Mouse (Mus musculus) forebrain, embryonic 10.5 days (tissue): ENCODE data around the gene Gm28053. TPM values are rescaled to one million over a fixed set of nuclear protein-coding genes. Genes with fewer than 3 reads are reported as not detected.

ENCODE experiments used
- DNase-seq: peaks from one replicate; pipeline ENCODE4 v3.0.0-alpha.2; 2017; ENCODE audit warnings: low spot score; ENCODE audit errors: extremely low spot score
- H3K27ac ChIP-seq: fragments of 300-500 bp; sonication (generic); 2 replicates; pipeline ENCODE4 v1.5.1; 2016; ENCODE audit warnings: mild to moderate bottlenecking
- H3K27me3 ChIP-seq: fragments of 300-500 bp; sonication (generic); 2 replicates; pipeline ENCODE4 v1.6.1; 2016; ENCODE audit warnings: mild to moderate bottlenecking; ENCODE audit not compliant: poor library complexity, severe bottlenecking
- H3K36me3 ChIP-seq: fragments of 300-500 bp; sonication (generic); replicated peaks from 2 replicates; pipeline ENCODE4 v1.6.1; 2016; ENCODE audit warnings: mild to moderate bottlenecking, moderate library complexity
- H3K4me1 ChIP-seq: fragments of 300-500 bp; sonication (generic); 2 replicates; pipeline ENCODE4 v1.6.1; 2016
- H3K4me3 ChIP-seq: fragments of 300-500 bp; sonication (generic); 2 replicates; pipeline ENCODE4 v1.5.1; 2016; ENCODE audit warnings: mild to moderate bottlenecking, moderate library complexity
- H3K9me3 ChIP-seq: fragments of 300-500 bp; sonication (generic); 2 replicates; pipeline ENCODE4 v1.6.1; 2016; ENCODE audit warnings: mild to moderate bottlenecking, moderate library complexity
- WGBS: fragments of 180-500 bp; shearing (Covaris S2); methylation state at CpG from one replicate; pipeline ENCODE4 v1.1.7; 2016; 5-methylcytosine and 5-hydroxymethylcytosine counted together
- polyA plus RNA-seq: library from polyadenylated mRNA; unstranded; fragments of >200 nt; fragmentation: Nextera tagmentation; extraction: Ambion mirVana; gene quantifications from 2 replicates; pipeline ENCODE4 v1.2.1, GENCODE M21; 2016

Gene Gm28053
- not detected in 2 replicates for polyA plus RNA-seq

DNA sequence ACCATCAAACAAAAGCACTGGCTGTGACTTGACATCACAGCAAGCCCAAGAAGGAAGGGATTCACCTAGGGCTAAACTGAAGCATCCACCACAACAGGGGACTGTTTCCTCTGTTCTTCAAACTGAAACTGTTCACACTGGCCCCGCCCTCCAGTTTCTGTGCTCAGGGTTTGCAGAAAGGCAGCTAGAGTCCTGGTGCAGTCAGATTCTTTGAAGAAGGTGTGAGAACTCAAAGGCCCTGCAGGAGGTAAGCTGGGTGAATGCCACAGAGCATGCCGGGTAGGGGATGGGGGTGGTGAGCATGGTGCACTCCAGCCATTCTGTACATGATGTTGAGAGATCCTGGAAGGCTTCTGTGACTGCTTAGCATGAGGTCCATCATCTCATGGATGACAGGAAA, at the start of gene Gm28053, which contains the start of gene Gimap7:
Gene Gm28053, plus strand, starts transcription at position 153 of the 400 bp plus-strand sequence.
Gene Gimap7, plus strand, starts transcription at position 167 of the 400 bp plus-strand sequence.
- no peak within 1 kb of the TSS for H3K4me3 ChIP-seq
- H3K9me3 ChIP-seq: no peaks in the 10 kb centered on the region
- no peak for DNase-seq
- no peaks in the 10 kb centered on the region for H3K27me3 ChIP-seq
- no peaks in the 10 kb centered on the region for H3K36me3 ChIP-seq
- H3K4me1 ChIP-seq: 0 out of 2 replicates have a peak, but pooled peaks cover 3% of the 10 kb centered on the region
- 64% methylated on average over 2 of the region's 2 CpGs for WGBS
- no peak within 1 kb of the TSS for H3K27ac ChIP-seq

DNA sequence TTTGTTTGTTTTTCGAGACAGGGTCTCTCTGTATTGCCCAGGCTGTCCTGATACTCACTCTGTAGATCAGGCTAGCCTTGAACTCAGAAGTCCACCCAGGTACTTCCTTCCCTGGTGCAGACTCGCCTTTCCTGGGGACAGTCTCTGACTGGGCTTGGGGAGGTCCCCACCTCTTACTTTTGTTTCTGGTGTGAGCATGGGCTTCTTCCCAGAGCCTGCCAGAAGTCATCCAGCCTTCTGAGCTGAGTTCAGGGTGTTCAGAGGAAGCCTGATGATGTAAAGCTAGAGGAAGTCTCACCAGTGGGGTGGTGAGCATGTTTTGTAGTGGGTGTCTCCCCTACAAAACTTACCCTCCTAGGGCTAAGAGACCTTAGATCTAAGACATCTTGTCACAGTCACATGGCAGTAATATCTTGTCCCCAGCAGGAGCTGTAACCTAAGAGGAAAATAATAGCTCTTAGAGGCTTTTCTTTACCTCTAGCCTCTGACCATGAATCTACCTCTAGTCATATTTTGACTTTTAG, 48.9 kb upstream of the Gm28053 start:
- no peaks in the 10 kb centered on the region for H3K27me3 ChIP-seq
- H3K4me3 ChIP-seq: no peak overlapping the region
- DNase-seq: no peak
- no peaks in the 10 kb centered on the region for H3K36me3 ChIP-seq
- H3K27ac ChIP-seq: no peak overlapping the region
- H3K4me1 ChIP-seq: no peaks in the 10 kb centered on the region
- WGBS: 75% methylated on average over 2 of the region's 2 CpGs
- H3K9me3 ChIP-seq: no peaks in the 10 kb centered on the region

DNA sequence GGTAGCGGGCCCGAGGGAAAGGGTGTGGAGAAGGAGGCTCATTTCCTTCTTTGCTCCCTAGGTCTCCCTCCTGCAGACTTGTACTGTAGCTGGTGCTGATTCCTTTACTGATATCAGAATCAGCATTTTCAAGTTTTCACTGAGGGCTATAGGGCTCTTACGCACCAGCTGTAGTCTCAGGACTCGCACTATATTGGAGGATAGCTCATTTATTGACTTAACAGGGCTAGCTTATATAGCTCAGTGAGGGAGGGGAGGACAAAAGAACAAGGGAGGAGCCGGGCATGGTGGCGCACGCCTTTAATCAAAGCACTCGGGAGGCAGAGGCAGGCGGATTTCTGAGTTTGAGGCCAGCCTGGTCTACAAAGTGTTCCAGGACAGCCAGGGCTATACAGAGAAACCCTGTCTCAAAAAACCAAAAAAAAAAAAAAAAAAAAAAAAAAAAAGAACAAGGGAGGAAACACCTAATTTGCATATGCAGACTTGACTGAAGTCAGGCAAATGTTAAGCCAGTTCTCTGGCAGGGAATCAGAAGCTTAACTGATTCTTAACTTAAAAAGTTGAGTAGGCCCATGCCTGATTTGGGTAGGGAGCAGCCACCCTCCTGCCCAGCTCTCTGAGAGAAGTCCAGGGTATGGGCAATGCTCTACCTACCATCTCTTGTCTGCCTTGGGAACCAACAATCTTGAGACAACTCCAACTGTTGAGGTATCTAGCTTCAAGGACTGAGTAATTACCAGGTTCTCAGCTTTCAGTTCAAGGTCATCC, 43.9 kb upstream of the Gm28053 start:
- Histone ChIP-seq H3K27me3 (no peaks in the 10 kb centered on the region), H3K4me3 (no peak overlapping the region), H3K36me3 (no peaks in the 10 kb centered on the region), H3K4me1 (peaks cover 10% of the 10 kb centered on the region), H3K27ac (no peak overlapping the region), H3K9me3 (no peaks in the 10 kb centered on the region)
- WGBS: 94% methylated on average over 9 of the region's 9 CpGs
- no peak for DNase-seq

DNA sequence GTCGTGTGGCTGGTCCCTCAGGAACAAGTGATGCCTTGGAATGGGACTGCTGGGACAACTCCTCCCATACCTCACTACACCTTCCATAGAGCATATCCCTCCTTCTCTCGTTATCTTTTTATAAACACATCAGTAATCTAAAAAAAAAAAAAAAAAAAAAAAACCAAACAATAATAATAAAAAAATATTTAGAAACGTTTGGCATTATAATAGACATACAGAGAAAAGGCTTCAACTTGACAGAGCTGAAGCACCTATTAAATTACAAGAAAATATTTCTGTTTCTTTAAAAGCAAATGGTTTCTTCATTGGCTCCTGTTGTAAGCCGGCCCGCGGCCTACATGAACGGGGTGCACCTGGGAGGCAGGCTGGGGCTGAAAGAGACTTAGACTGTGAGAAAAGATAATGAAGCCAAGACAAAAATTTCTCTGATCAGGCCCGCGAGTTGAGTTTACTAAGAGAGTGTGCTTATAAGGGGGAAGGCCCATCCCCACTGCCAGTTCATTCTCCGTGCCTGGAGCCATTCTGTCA, 42.9 kb upstream of the Gm28053 start:
- Histone ChIP-seq H3K27me3 (no peaks in the 10 kb centered on the region), H3K4me1 (peaks cover 10% of the 10 kb centered on the region), H3K9me3 (no peaks in the 10 kb centered on the region), H3K36me3 (no peaks in the 10 kb centered on the region), H3K4me3 (peak overlapping the region; percentile 33), H3K27ac (0 out of 2 replicates have a peak overlapping the region, but pooled peaks have one; percentile 64)
- DNase-seq: peak; percentile 17
- WGBS: 45% methylated on average over 10 of the region's 10 CpGs

DNA sequence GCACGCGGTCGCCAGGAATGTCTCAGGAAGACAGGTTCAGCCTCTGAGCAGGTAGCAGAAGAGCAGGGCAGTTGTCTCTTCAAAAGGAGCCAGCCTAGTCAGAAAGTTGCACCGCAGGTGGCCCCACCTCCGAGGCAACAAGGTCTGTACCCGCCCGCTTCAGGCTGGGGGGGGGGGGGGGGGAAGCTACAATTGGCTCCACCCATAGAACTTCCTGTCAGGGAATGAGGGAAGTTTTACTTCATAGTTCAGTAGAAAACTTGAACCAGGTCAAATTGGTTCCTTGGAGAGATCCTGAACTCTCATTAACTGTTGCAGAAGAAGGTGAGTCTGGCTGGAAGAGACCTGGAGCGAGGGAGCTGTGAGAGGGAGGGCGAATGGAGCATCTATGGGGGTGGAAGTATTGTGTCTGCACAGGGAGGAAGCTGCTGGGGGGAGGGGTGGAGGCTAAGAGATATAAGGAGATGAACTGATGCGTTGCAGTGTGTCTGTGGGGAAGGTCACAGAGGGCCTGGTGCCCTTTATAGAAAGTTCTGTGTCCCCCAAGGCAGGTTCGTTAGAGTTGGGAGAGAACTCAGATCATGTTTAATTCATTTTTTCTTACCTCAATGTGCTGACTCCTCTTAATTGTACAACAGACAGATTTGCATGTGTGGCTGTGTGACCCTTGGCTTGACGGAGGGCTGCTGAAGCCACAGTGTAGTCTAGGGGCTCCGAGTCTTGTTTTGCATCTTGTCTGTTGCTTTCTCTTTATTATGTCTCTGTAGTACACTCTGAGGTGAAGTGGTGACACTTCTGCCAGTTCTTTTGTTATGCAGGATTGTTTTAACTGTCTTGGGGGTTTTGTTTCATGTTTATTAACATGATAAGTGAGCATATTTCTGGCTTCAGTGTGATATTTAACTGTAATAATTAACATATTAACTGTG, 42.2 kb upstream of the Gm28053 start, which contains the start of gene Gimap9:
Gene Gimap9, plus strand, starts transcription at position 199 of the 929 bp plus-strand sequence.
- no peaks in the 10 kb centered on the region for H3K9me3 ChIP-seq
- no peaks in the 10 kb centered on the region for H3K36me3 ChIP-seq
- peak within 1 kb of the TSS; percentile 33 for H3K4me3 ChIP-seq
- DNase-seq: no peak
- no peaks in the 10 kb centered on the region for H3K27me3 ChIP-seq
- 26% methylated on average over 13 of the region's 13 CpGs for WGBS
- H3K27ac ChIP-seq: peak within 1 kb of the TSS; percentile 64; the same call in 1 of the 2 replicates
- H3K4me1 ChIP-seq: peaks cover 10% of the 10 kb centered on the region

DNA sequence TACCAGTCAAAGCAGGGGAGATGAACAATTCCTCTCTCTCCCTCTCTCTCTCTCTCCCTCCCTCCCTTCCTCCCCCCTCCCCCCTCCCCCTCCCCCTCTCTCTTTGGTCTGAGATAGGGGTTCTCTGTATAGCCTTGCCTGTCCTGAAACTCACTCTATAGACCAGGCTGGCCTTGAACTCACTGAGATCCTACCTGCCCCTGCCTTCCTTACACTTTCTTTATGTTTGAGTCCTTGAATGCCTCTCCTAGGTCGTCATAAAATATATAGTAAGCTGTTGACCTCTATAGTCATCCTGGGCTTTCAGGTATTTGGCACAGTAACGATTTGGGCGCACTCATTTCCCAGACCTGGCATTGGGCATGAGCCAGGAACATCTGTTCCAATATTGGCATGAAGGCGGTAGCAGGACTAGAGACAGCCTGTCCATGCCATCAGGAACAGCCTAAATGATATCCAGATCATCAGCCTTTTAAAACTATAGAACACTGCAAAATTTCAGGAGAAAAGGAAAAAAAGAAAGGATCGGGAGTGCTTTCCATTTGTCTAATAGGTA, 41.5 kb upstream of the Gm28053 start:
- no peak overlapping the region for H3K27ac ChIP-seq
- H3K4me1 ChIP-seq: peaks cover 10% of the 10 kb centered on the region
- DNase-seq: no peak
- 86% methylated on average over 5 of the region's 5 CpGs for WGBS
- no peaks in the 10 kb centered on the region for H3K27me3 ChIP-seq
- H3K4me3 ChIP-seq: no peak overlapping the region
- no peaks in the 10 kb centered on the region for H3K36me3 ChIP-seq
- H3K9me3 ChIP-seq: no peaks in the 10 kb centered on the region

DNA sequence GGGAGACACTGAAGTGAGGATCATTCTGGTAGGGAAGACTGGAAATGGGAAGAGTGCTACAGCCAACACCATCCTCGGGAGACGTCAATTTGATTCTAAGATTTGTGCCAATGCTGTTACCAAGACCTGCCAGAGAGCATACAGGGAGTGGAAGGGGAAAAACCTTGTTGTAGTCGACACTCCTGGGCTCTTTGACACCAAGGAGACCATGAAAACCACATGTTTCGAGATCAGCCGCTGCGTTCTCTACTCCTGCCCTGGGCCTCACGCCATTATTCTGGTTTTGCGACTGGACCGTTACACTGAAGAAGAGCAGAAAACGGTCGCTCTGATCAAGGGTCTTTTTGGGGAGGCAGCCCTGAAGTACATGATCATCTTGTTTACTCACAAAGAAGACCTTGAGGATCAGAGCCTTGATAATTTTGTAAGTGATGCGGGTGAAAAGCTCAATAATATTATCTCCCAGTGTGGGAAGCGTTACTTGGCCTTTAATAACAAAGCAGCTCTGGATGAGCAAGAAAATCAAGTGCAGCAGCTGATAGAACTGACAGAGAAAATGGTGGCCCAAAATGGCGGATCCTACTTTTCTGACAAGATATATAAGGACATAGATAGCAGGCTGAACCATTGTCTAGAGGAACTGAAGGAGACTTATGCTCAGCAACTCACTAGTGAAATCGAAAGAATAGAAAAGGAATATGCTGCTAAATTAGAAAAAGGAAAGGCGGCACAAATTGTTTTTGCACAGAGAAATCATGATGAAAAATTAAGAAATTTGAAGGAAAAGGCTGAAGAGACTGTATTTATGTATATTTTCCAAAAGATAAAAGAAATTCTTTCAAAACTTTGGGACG, 40.7 kb upstream of the Gm28053 start:
- H3K9me3 ChIP-seq: no peaks in the 10 kb centered on the region
- H3K36me3 ChIP-seq: no peaks in the 10 kb centered on the region
- DNase-seq: no peak
- no peak overlapping the region for H3K4me3 ChIP-seq
- WGBS: 94% methylated on average over 17 of the region's 17 CpGs
- H3K27ac ChIP-seq: no peak overlapping the region
- peaks cover 10% of the 10 kb centered on the region for H3K4me1 ChIP-seq
- no peaks in the 10 kb centered on the region for H3K27me3 ChIP-seq

DNA sequence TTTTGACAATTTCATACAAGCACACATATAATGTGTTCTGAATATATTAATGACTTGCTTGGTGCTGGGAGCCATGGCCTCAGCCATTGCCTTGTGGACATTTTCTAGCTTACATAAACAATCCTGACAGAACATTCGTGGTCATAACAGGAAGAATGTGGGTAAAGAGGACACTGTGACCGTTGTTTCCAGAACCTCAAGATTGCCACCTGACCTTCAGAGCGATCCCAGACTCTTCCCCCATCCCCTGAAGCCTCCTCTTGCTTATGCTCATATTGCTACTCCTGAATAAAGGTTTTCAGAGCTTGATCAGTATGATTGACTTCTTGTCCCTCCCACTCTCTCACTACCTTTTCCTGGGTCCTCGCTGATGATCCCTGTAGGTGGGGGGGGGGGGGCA, 40.0 kb upstream of the Gm28053 start:
- Histone ChIP-seq H3K36me3 (no peaks in the 10 kb centered on the region), H3K27ac (no peak overlapping the region), H3K9me3 (no peaks in the 10 kb centered on the region), H3K27me3 (no peaks in the 10 kb centered on the region), H3K4me1 (peaks cover 10% of the 10 kb centered on the region), H3K4me3 (no peak overlapping the region)
- DNase-seq: no peak
- WGBS: 94% methylated on average over 4 of the region's 4 CpGs

DNA sequence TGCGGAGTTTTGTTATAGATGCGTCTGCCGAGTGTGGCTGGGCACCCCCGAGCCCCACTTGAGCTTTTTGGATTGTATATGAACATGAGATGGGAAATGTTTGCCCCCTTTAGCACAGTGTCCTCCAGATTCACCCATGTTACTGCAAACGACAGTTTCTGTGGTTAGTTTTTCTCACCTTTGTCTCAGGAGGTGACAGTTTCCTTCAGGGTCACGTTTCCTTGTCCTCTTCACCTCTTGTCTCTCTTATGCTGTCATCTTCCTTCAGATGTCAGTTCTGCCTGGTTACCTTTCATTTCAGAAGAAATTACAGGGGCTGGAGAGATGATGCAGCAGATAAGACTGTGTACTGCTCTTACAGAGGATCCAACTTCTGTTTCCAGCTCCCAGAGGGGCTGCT, 38.7 kb upstream of the Gm28053 start:
- 87% methylated on average over 6 of the region's 6 CpGs for WGBS
- H3K27ac ChIP-seq: no peak overlapping the region

DNA sequence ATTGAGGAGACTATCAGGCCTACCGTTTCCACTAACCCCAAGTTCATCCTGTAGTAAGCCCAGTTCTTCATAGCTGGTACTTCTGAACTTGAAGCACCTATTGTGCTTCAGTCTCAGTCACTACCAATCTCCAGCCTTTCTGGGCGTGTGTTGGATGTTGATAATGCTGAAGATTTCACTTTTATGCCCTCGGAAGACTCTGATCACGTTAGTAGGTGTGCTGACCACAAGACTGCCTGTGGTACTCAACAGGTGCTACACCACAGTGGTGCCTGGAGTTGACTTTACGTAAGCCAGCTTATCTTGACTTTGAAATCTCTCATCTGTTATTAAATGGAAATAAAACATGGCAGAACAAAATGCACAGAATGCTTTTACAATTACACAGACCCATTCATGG, 38.0 kb upstream of the Gm28053 start:
- no peaks in the 10 kb centered on the region for H3K27me3 ChIP-seq
- peaks cover 10% of the 10 kb centered on the region for H3K4me1 ChIP-seq
- H3K36me3 ChIP-seq: no peaks in the 10 kb centered on the region
- H3K4me3 ChIP-seq: no peak overlapping the region
- 86% methylated on average over 5 of the region's 5 CpGs for WGBS
- DNase-seq: no peak
- no peak overlapping the region for H3K27ac ChIP-seq
- H3K9me3 ChIP-seq: no peaks in the 10 kb centered on the region

More for the DNA sequence above, 38.7 kb upstream of the Gm28053 start:
- Histone ChIP-seq H3K36me3 (no peaks in the 10 kb centered on the region), H3K4me3 (no peak overlapping the region), H3K27me3 (no peaks in the 10 kb centered on the region), H3K4me1 (peaks cover 10% of the 10 kb centered on the region), H3K9me3 (no peaks in the 10 kb centered on the region)
- no peak for DNase-seq

DNA sequence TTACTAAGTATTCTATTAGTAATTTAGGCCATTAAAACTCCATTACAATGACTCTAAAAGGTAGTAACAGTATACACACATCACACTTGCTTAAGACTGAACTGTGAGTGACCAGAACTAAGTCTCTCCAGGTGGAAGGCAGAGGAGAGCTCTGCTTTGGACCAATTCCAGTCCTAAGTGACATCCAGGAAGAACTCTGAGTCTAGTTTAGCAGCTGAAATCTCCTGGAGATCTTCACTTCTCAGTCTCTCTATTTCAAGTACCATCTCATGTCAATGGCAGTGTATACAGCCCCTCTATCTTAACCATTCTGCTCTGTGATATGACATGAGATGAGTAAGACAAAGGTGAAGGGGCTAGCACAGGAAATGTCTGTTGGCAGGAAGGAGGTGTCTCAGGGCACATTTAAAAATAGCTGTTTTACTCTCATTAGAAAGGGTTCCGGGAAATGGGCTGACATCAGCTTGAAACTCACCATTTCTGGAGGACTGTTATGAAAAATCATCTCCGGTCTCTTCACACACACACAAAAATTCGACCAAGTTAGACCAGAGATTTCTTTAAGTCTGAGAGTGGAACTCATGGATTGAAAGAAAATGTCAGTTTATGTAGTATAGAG, 36.8 kb upstream of the Gm28053 start:
- WGBS: 79% methylated on average over 3 of the region's 3 CpGs

More for the DNA sequence above, 36.8 kb upstream of the Gm28053 start:
- DNase-seq: no peak
- Histone ChIP-seq H3K4me3 (no peak overlapping the region), H3K27me3 (no peaks in the 10 kb centered on the region), H3K27ac (no peak overlapping the region), H3K9me3 (no peaks in the 10 kb centered on the region), H3K4me1 (no peaks in the 10 kb centered on the region; the same call in 1 of the 2 replicates), H3K36me3 (no peaks in the 10 kb centered on the region)
